Mouse (Mus musculus) adrenal gland, postnatal 25 days (tissue): ENCODE data around the gene Fads6. TPM values are rescaled to one million over a fixed set of nuclear protein-coding genes. Genes with fewer than 3 reads are reported as not detected.

ENCODE experiments used
- DNase-seq: peaks from one replicate; pipeline ENCODE4 v3.0.0; 2021; ENCODE audit warnings: mixed read lengths
- long read RNA-seq: library from polyadenylated mRNA; stranded (forward); transcript quantifications from one replicate; pipeline ENCODE4 v2.0.0, GENCODE M21; 2021
- total RNA-seq: library from RNA; stranded (reverse); gene quantifications from 2 replicates; pipeline ENCODE4 v1.2.3, GENCODE M21; 2021

Fads6 gene
- total RNA-seq = 75.5 and 93.9 TPM in 2 replicates
- long read RNA-seq, full-length matches to known transcripts = 1 of 13 reads
- long read RNA-seq, partial matches to known transcripts = 4 of 13 reads
- long read RNA-seq, other reads (novel, unspliced or antisense) = 8 of 13 reads

GRCm38 (mm10) chr11:115297214-115297826, at the start of gene Fads6:
Fads6 (minus strand) TSS chr11:115297663.
- DNase-seq = peak; percentile 83

- no peak for DNase-seq
Observed at GRCm38 (mm10) chr11:115345515-115345914, 48.1 kb upstream of the Fads6 start.

GRCm38 (mm10) chr11:115344967-115345366, 47.5 kb upstream of the Fads6 start:
- no peak for DNase-seq

GRCm38 (mm10) chr11:115341866-115342265, 44.4 kb upstream of the Fads6 start:
- no peak for DNase-seq

- DNase-seq = no peak
Observed at GRCm38 (mm10) chr11:115341246-115341645, 43.8 kb upstream of the Fads6 start.

GRCm38 (mm10) chr11:115337826-115338225, 40.4 kb upstream of the Fads6 start:
- DNase-seq = no peak

GRCm38 (mm10) chr11:115337350-115337749, 39.9 kb upstream of the Fads6 start:
- no peak for DNase-seq

GRCm38 (mm10) chr11:115336115-115336514, 38.7 kb upstream of the Fads6 start:
- DNase-seq = no peak

GRCm38 (mm10) chr11:115335223-115335622, 37.8 kb upstream of the Fads6 start:
- DNase-seq = peak; percentile 45

- no peak for DNase-seq
Observed at GRCm38 (mm10) chr11:115334531-115334930, 37.1 kb upstream of the Fads6 start, which contains the start of gene Otop3. Otop3 (plus strand) TSS chr11:115334731.

GRCm38 (mm10) chr11:115329339-115329738, 31.9 kb upstream of the Fads6 start:
- no peak for DNase-seq

- DNase-seq = no peak
Observed at GRCm38 (mm10) chr11:115326730-115327129, 29.3 kb upstream of the Fads6 start.

GRCm38 (mm10) chr11:115323354-115323753, 25.9 kb upstream of the Fads6 start:
- DNase-seq = no peak

GRCm38 (mm10) chr11:115321906-115322693, 24.6 kb upstream of the Fads6 start, which contains the start of gene Ush1g:
Ush1g (minus strand) TSS chr11:115322041.
- peak; percentile 76 for DNase-seq

- no peak for DNase-seq
Observed at GRCm38 (mm10) chr11:115319704-115320383, 22.4 kb upstream of the Fads6 start.

- no peak for DNase-seq
Observed at GRCm38 (mm10) chr11:115318245-115319027, 21.0 kb upstream of the Fads6 start.

- no peak for DNase-seq
Observed at GRCm38 (mm10) chr11:115317204-115317603, 19.7 kb upstream of the Fads6 start.

GRCm38 (mm10) chr11:115314249-115314648, 16.8 kb upstream of the Fads6 start:
- DNase-seq = no peak

- DNase-seq = no peak
Observed at GRCm38 (mm10) chr11:115308781-115309180, 11.3 kb upstream of the Fads6 start.

GRCm38 (mm10) chr11:115306863-115307262, 9.4 kb upstream of the Fads6 start, which contains the start of gene Otop2:
Otop2 (plus strand) TSS chr11:115307163.
- no peak for DNase-seq

GRCm38 (mm10) chr11:115303167-115303566, 5.7 kb upstream of the Fads6 start:
- DNase-seq = no peak

- no peak for DNase-seq
Observed at GRCm38 (mm10) chr11:115301351-115301750, 3.9 kb upstream of the Fads6 start.
